Mouse (Mus musculus): ENCODE results near the gene Golga5.

- no peak for TF ChIP-seq CTCF (IDR thresholded peaks at IDR 0.05; ENCODE audit: control insufficient read depth, insufficient read depth, insufficient read length)
- no peak for TF ChIP-seq MAX (IDR thresholded peaks at IDR 0.05)
- no peak for TF ChIP-seq FOSL1 (IDR thresholded peaks at IDR 0.05; ENCODE audit: insufficient read depth, low read length, poor library complexity, severe bottlenecking)
Observed at GRCm38 (mm10) chr12:102480481-102480880, 11.5 kb downstream of the Golga5 start.

Measured in C2C12 (cell line).